Mouse (Mus musculus) forebrain, postnatal 0 days (tissue): ENCODE measurements around the gene Zfr2. TPM values are rescaled to one million over a fixed set of nuclear protein-coding genes. Genes with fewer than 3 reads are reported as not detected.

Source experiments
- ATAC-seq: fragments of 200-750 bp; cut with Nextera tagmentation; 2 replicates; pipeline ENCODE4 v1.8.0; 2017; ENCODE audit warnings: mild to moderate bottlenecking, moderate library complexity
- DNase-seq: peaks from one replicate; pipeline ENCODE4 v3.0.0-alpha.2; 2015
- H3K27ac ChIP-seq: fragments of 300-500 bp; sonication (generic); 2 replicates; pipeline ENCODE4 v1.5.1; 2014; ENCODE audit warnings: low read depth, mild to moderate bottlenecking, antibody characterized with exemption, low read length, moderate library complexity, mixed read lengths
- H3K27me3 ChIP-seq: fragments of 300-500 bp; sonication (generic); 2 replicates; pipeline ENCODE4 v1.6.1; 2014; ENCODE audit warnings: mild to moderate bottlenecking, low read length, mixed read lengths; ENCODE audit not compliant: insufficient read depth
- H3K36me3 ChIP-seq: fragments of 300-500 bp; sonication (generic); 2 replicates; pipeline ENCODE4 v1.6.1; 2014; ENCODE audit warnings: mild to moderate bottlenecking, moderate library complexity; ENCODE audit not compliant: insufficient read depth
- H3K4me1 ChIP-seq: fragments of 300-500 bp; sonication (generic); 2 replicates; pipeline ENCODE4 v1.6.1; 2014; ENCODE audit warnings: antibody characterized with exemption; ENCODE audit not compliant: insufficient read depth
- H3K4me2 ChIP-seq: fragments of 300-500 bp; sonication (generic); 2 replicates; pipeline ENCODE4 v1.6.1; 2014; ENCODE audit warnings: low read depth, mild to moderate bottlenecking, moderate library complexity
- H3K4me3 ChIP-seq: fragments of 300-500 bp; sonication (generic); 2 replicates; pipeline ENCODE4 v1.5.1; 2014; ENCODE audit warnings: low read depth, low read length, mixed read lengths
- H3K9ac ChIP-seq: fragments of 300-500 bp; sonication (generic); 2 replicates; pipeline ENCODE4 v1.6.1; 2014; ENCODE audit warnings: mild to moderate bottlenecking
- H3K9me3 ChIP-seq: fragments of 300-500 bp; sonication (generic); 2 replicates; pipeline ENCODE4 v1.6.1; 2016; ENCODE audit warnings: low read length
- CTCF ChIP-seq: sonication (generic); IDR thresholded peaks from 2 replicates; pipeline ENCODE4 v1.5.1; 2016; ENCODE audit warnings: antibody characterized with exemption, control low read depth, low read depth
- WGBS: fragments of 180-500 bp; shearing (Covaris S2); extraction: QIAGEN DNeasy Blood & Tissue Kit; methylation state at CpG from one replicate; pipeline ENCODE4 v1.1.7; 2014; 5-methylcytosine and 5-hydroxymethylcytosine counted together
- polyA plus RNA-seq: library from polyadenylated mRNA; unstranded; fragments of >200 nt; fragmentation: Nextera tagmentation; extraction: Ambion mirVana; gene quantifications from 2 replicates; pipeline ENCODE4 v1.2.1, GENCODE M21; 2015
- total RNA-seq: library from RNA; depleted of rRNA; stranded (reverse); fragments of >200 nt; gene quantifications from 2 replicates; pipeline ENCODE4 v1.2.3, GENCODE M21; 2014

Gene Zfr2
- total and polyA plus RNA-seq, 2 experiments from 2014 or later = 18.7 to 52.1 TPM

- no peak for DNase-seq
- Histone ChIP-seq H3K4me1 (peaks cover 7% of the 10 kb centered on the region), H3K9me3 (no peaks in the 10 kb centered on the region), H3K4me2 (peak overlapping the region; percentile 73), H3K27ac (no peak overlapping the region), H3K36me3 (0 out of 2 replicates have a peak, but pooled peaks cover 4% of the 10 kb centered on the region), H3K4me3 (no peak overlapping the region), H3K27me3 (no peaks in the 10 kb centered on the region), H3K9ac (no peak overlapping the region)
- no peak for ATAC-seq
- WGBS = 81% methylated on average over 6 of the region's 6 CpGs
- TF ChIP-seq CTCF = no peak
Observed at GRCm38 (mm10) chr10:81234206-81234605, 1.3 kb downstream of the Zfr2 start.

- ATAC-seq (no peak), DNase-seq (no peak)
- H3K4me3 ChIP-seq = no peak overlapping the region
- no peak overlapping the region for H3K27ac ChIP-seq
- peaks cover 4% of the 10 kb centered on the region; the same call in 1 of the 2 replicates for H3K27me3 ChIP-seq
- H3K4me1 ChIP-seq = 0 out of 2 replicates have a peak, but pooled peaks cover 4% of the 10 kb centered on the region
- no peak overlapping the region for H3K4me2 ChIP-seq
- no peaks in the 10 kb centered on the region for H3K9me3 ChIP-seq
- 87% methylated on average over 12 of the region's 12 CpGs for WGBS
- no peak overlapping the region for H3K9ac ChIP-seq
- 0 out of 2 replicates have a peak, but pooled peaks cover 4% of the 10 kb centered on the region for H3K36me3 ChIP-seq
- no peak for TF ChIP-seq CTCF
Observed at GRCm38 (mm10) chr10:81236471-81237268, 3.7 kb downstream of the Zfr2 start.

- H3K27me3 ChIP-seq = peaks cover 4% of the 10 kb centered on the region; the same call in 1 of the 2 replicates
- TF ChIP-seq CTCF = no peak
- H3K4me1 ChIP-seq = 0 out of 2 replicates have a peak, but pooled peaks cover 2% of the 10 kb centered on the region
- no peaks in the 10 kb centered on the region for H3K9me3 ChIP-seq
- no peak overlapping the region for H3K27ac ChIP-seq
- H3K9ac ChIP-seq = no peak overlapping the region
- WGBS = 80% methylated on average over 2 of the region's 2 CpGs
- H3K36me3 ChIP-seq = peaks cover 7% of the 10 kb centered on the region; the same call in 1 of the 2 replicates
- H3K4me2 ChIP-seq = no peak overlapping the region
- no peak for ATAC-seq
- DNase-seq = no peak
- H3K4me3 ChIP-seq = no peak overlapping the region
Observed at GRCm38 (mm10) chr10:81238618-81239017, 5.7 kb downstream of the Zfr2 start.

- Histone ChIP-seq H3K27ac (no peak overlapping the region), H3K9me3 (no peaks in the 10 kb centered on the region), H3K4me2 (no peak overlapping the region), H3K4me1 (no peaks in the 10 kb centered on the region), H3K9ac (no peak overlapping the region), H3K27me3 (peaks cover 4% of the 10 kb centered on the region; the same call in 1 of the 2 replicates), H3K36me3 (peaks cover 7% of the 10 kb centered on the region; the same call in 1 of the 2 replicates), H3K4me3 (no peak overlapping the region)
- peak; percentile 74 for TF ChIP-seq CTCF
- 20% methylated on average over 13 of the region's 13 CpGs for WGBS
- ATAC-seq = peak; percentile 25; the same call in 1 of the 2 replicates
- peak; percentile 72 for DNase-seq
Observed at GRCm38 (mm10) chr10:81240876-81241275, 7.9 kb downstream of the Zfr2 start.

- H3K4me1 ChIP-seq = no peaks in the 10 kb centered on the region
- peaks cover 8% of the 10 kb centered on the region for H3K36me3 ChIP-seq
- TF ChIP-seq CTCF = no peak
- 93% methylated on average over 16 of the region's 16 CpGs for WGBS
- H3K4me2 ChIP-seq = no peak overlapping the region
- no peak for ATAC-seq
- peaks cover 4% of the 10 kb centered on the region; the same call in 1 of the 2 replicates for H3K27me3 ChIP-seq
- H3K9ac ChIP-seq = no peak overlapping the region
- no peaks in the 10 kb centered on the region for H3K9me3 ChIP-seq
- no peak for DNase-seq
- H3K27ac ChIP-seq = no peak overlapping the region
- no peak overlapping the region for H3K4me3 ChIP-seq
Observed at GRCm38 (mm10) chr10:81242021-81242420, 9.1 kb downstream of the Zfr2 start.

- peaks cover 15% of the 10 kb centered on the region for H3K36me3 ChIP-seq
- peak; percentile 5 for ATAC-seq
- TF ChIP-seq CTCF = no peak
- no peak for DNase-seq
- H3K9ac ChIP-seq = no peak overlapping the region
- no peaks in the 10 kb centered on the region for H3K9me3 ChIP-seq
- no peak overlapping the region for H3K4me3 ChIP-seq
- H3K27me3 ChIP-seq = peaks cover 4% of the 10 kb centered on the region; the same call in 1 of the 2 replicates
- no peaks in the 10 kb centered on the region for H3K4me1 ChIP-seq
- WGBS = 82% methylated on average over 4 of the region's 4 CpGs
- H3K4me2 ChIP-seq = no peak overlapping the region
- H3K27ac ChIP-seq = no peak overlapping the region
Observed at GRCm38 (mm10) chr10:81244146-81244545, 11.2 kb downstream of the Zfr2 start.

- ATAC-seq (peak; percentile 83), DNase-seq (peak; percentile 75)
- TF ChIP-seq CTCF = peak; percentile 94
- Histone ChIP-seq H3K4me1 (no peaks in the 10 kb centered on the region), H3K27me3 (peaks cover 4% of the 10 kb centered on the region; the same call in 1 of the 2 replicates), H3K36me3 (peaks cover 18% of the 10 kb centered on the region), H3K4me2 (no peak overlapping the region), H3K4me3 (no peak overlapping the region), H3K9me3 (no peaks in the 10 kb centered on the region), H3K9ac (no peak overlapping the region), H3K27ac (no peak overlapping the region)
- 9% methylated on average over 17 of the region's 17 CpGs for WGBS
Observed at GRCm38 (mm10) chr10:81244595-81244994, 11.6 kb downstream of the Zfr2 start.
